Mouse (Mus musculus) forebrain, embryonic 12.5 days (tissue): Measurements from ENCODE around the gene Cdpf1. TPM values are rescaled to one million over a fixed set of nuclear protein-coding genes. Genes with fewer than 3 reads are reported as not detected.

ENCODE experiments used
- polyA plus RNA-seq: library from polyadenylated mRNA; unstranded; fragments of >200 nt; fragmentation: Nextera tagmentation; extraction: Ambion mirVana; gene quantifications from 2 replicates; pipeline ENCODE4 v1.2.1, GENCODE M21; 2016

The Cdpf1 gene
- polyA plus RNA-seq, 1 experiment from 2014 or later, result 18.5 TPM

Other genes with a start within 250 kb of the Cdpf1 start
- gene Wnt7b, start 229.2 kb downstream of the Cdpf1 start, polyA plus RNA-seq, result 111 and 130 TPM in 2 replicates
- gene Ppara, start 76.7 kb downstream of the Cdpf1 start, polyA plus RNA-seq, result 0.53 and 0.74 TPM in 2 replicates
- gene Pkdrej, start 10.0 kb upstream of the Cdpf1 start, polyA plus RNA-seq, result 0.10 TPM in 1 of 2 replicates, not detected in the other
- gene Ttc38, start 20.6 kb upstream of the Cdpf1 start, polyA plus RNA-seq, result 2.7 and 3.0 TPM in 2 replicates
- 44.1 and 44.6 TPM in 2 replicates for gene Gtse1, start 48.0 kb upstream of the Cdpf1 start, polyA plus RNA-seq
- 43.2 and 48.0 TPM in 2 replicates for gene Trmu, start 67.6 kb upstream of the Cdpf1 start, polyA plus RNA-seq
- gene Celsr1, start 222.1 kb upstream of the Cdpf1 start, polyA plus RNA-seq, result 7.3 and 7.9 TPM in 2 replicates
- gene Gramd4, start 246.0 kb upstream of the Cdpf1 start, polyA plus RNA-seq, result 33.4 and 36.6 TPM in 2 replicates